Mouse (Mus musculus): ENCODE data around the gene Zfp780b.
"Not testable (repeated sequence)": the region's sequence is repeated elsewhere in the genome, so short reads cannot be mapped to it uniquely, and the experiment has no call there.

Zfp780b gene

DNA sequence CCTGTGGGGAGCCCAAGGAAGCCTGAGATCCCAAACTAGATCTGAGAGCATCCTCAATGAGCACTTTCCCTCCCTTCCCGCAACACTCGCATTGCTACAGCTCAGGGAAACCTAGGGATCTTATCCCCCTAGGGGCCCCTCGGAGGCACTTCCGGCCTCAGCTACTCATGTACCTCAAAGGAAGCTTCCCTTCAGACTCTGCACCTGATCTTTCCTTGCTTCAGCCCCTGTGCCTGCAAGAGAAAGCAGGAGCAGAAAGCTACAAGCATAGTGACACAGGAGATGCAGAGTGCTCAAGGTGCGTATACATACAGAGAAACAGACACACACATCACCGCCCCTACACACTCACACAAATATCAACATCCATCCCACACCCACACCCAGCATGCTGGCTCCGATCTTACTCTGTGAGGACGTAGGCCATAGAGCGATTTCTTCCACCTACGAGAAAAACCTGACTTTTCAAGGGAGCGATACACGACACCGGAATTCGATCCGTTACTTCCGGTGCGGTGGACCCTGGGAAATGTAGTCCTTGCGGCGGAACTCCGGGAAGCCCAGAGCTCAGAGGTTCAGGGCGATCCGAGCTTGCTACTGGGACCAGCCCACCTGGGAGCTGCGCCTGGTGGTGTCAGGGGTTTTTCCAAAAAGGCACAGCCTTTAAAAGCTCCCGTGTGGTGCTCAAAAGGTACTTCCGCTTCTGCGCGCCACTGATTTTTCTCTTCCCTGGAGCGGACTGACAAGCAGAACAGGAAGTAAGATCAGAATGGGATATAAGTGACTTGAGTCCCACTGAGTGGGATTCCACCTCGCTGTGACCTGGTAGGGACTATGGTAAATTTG is at the start of gene Zfp780b:
Gene Zfp780b (minus strand): TSS at position 489 of the 846 bp plus-strand sequence.
- peak; percentile 75 to 80 for DNase-seq

DNA sequence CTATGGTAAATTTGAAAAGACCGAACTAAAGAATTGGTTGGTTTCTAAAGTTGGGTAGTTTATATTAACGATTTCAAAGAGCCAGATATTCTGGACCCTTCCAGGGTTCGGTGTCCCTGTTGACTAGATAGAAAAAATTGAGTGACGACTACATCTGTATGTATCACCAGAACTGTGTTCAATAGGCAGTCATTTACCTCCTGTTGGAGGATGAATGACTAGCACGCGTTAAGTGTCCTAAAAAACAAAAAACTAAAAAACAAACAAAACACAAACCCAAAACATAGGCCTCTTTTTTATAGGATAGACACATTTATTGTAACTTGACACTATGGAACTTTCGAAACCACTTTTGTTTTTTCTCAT is 35.5 kb upstream of the Zfp780b start:
- DNase-seq = no peak

DNA sequence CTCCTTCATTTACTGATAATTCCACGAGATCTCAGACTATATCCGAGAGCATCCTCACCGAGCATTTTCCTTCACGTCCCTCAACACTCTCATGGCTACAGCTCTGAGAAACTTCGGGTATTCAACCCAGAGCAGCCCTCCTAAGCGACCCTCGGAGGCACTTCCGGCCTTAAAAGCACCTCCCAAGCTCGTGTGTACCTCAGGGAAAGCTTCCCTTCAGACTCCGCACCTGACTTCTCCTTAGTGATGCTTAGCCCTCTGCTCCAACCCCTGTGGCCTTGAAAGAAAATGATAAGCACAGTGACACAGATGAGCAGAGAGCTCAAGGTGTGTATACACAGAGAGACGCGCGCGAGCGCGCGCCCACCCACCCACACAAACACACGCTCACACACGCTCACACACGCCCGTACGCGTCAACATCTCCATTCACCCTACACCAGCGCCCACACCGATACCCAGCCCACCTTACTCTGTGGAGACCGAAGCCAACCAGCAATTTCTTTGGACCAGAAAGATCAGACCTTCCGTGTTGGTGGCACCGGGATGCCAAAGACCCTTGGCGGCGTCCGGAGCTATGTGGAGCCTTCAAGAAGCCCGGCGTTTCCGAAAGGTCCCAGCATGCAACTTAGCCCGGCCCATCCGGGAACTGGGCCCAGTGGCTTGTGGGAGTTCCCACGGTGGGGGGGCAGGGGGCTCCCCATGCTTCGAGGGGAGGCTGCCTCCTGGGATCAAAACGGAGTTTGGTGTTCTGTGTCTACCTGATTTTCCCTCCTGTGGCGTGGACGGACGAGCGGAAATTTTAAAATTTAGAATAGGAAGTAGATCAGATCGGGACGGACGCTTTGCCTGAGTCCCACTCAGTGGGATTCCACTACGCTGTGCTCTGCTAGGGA is 34.8 kb upstream of the Zfp780b start, which contains the start of gene Zfp850:
Gene Zfp850 (minus strand): TSS at position 567 of the 896 bp plus-strand sequence.
- DNase-seq = peak; percentile 81 to 84

DNA sequence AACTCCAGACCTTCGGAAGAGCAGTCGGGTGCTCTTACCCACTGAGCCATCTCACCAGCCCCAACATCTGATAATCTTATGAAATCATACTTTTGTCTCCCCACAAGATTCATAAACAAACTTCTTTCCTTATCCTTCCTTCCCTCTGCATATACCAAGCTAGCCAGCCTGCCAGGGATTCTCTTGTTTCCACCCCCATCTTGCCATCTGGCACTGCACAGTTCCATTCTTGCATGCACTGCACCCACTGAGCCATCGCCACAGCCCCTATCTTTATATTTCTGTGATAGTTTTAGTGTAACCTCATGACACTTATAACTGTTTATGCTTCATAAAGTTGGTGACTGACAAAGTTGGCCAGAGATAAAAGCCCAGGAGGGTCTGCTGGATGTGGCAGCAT is 31.3 kb upstream of the Zfp780b start:
- DNase-seq = no peak

DNA sequence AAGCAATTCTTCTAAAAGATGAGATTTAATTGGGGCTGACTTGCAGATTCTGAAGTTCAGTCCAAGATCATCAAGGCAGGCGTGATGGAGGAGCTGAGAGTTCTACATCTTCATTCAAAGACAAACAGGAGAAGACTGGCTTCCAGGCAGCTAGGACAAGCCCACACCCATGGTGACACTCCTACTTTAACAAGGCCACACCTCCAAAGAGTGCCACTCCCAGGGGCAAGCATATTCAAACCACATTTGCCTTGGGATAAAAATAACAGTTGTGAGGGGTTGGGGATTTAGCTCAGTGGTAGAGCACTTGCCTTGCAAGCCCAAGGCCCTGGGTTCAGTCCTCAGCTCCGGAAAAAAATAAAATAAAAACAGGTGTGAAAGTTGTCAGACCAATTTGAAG is 3.2 kb upstream of the Zfp780b start:
- no peak for DNase-seq

DNA sequence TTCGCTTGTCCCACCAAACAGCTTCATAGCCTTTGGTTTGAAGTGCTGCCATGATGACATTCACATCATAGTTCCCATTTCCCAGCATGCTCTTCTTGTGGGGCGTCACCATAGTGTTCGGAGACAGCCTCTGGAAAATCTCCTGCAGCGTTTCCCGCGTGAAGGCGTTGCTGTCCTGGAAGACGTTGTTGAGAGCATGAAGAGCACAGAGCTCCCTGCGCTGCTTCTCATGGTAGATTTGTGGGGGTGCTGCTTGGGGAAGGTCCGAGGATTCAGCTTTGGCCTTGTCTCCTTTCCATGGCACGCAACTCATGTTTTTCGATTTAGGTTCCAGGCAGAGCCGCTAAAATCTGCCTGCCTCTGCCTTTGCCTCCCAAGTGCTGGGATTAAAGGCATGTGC is 29.5 kb downstream of the Zfp780b start:
- not testable (repeated sequence) for DNase-seq

DNA sequence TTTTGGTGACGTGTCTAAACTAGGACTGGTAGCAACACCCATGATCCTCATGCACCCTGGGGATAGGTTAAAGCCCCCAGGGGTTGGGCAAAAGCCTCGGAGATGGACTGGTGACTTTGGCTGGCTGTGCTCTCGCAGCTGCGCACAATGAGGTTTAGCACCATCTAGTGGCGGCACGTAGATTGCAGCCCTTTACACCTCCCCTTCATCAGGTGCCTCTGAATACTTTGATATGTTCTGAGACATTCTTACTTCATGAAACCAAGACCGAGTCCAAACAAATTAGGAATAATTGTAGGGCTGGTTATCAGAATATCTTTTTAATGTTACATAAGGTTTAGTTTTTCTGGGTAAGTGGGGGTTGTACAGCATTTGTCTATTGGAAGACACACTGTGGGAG is 37.1 kb downstream of the Zfp780b start:
- DNase-seq = peak in 1 of 2 experiments; percentile 15

DNA sequence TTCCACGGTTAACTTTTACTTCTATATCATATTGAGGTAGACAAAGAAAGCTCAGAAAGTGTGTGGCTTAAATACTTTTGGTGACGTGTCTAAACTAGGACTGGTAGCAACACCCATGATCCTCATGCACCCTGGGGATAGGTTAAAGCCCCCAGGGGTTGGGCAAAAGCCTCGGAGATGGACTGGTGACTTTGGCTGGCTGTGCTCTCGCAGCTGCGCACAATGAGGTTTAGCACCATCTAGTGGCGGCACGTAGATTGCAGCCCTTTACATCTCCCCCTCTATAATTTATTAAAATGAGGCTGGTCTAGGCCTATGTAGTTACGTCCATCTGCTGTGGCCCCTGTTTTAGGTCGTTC is 45.2 kb downstream of the Zfp780b start:
- DNase-seq = not testable (repeated sequence)

DNA sequence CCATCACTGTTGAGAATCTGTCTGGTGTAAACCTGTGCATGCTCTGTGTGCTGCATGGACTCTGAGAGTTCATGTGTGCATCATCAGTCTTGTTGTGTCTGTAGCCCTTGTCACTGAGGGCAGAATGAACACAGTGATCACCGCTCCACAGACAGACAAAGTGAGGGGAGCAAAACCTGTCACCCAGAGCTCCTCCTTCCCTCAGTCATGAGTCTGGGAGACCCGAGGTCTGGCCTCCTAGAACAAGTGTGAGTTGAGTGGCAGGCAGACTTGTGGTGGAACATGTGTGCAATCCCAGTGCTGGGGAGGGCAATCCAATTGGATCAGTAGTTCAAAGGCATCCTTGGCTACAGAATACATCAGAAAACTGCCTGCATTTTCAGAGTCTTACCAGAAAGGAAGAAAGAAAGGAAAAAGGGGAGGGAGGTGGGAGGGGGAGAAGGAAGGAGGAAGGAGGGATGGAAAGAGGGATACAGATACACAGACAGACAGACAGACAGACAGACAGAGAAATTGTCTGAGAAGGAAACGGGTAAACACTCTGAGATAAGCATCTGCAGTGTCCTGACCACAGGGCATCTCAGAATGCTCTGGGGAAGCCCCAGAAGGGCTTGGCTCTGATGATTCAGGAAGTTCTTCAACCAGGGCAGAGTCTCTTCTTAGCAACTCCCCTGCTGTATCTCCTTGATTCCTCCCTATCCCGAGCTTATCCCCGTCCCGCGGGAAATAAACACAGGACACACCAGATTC is 45.7 kb downstream of the Zfp780b start:
- peak in 1 of 2 experiments; percentile 11 for DNase-seq

DNA sequence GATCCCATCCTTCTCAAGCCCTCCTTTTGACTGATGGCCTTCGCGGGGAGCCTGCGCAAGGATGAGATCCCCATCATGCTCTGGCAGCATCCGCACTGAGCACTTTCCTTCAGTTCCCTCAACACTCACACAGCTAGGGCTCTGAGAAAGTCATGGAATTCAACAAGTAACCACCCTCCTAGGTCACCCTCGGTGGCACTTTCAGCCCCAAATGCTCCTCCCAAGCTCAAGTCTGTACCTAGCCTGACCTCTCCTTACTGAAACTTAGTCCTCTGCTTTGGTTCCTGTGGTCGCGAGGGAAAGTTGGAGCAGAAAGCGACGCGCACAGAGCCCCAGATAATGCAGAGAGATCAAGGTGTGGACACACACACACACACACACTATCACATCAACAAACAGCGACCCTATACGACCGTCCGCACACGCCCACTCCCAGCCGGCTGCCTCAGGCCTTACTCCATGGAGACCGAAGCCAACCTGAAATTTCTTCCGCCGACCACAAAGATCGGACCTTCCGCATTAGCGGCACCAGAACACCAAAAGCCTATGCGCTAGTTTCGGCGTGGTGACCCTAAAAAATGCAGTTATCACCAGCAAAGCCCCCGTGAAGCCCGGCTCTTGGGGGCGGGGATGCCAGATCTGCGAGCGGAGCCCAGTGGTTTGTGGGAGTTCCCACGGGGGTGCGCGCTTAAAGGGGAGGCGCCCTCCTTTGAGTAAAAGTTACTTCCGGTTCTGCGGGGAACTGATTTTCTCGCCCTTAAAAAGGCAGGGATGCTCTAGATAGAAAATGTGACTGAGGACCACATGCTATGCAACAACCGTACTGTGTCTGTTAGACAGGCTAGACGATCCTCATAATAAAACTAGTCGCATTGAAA is 49.9 kb downstream of the Zfp780b start, which contains the start of gene Zfp974:
Gene Zfp974 (minus strand): TSS at position 643 of the 878 bp plus-strand sequence.
- peak; percentile 72 to 78 for DNase-seq

DNA sequence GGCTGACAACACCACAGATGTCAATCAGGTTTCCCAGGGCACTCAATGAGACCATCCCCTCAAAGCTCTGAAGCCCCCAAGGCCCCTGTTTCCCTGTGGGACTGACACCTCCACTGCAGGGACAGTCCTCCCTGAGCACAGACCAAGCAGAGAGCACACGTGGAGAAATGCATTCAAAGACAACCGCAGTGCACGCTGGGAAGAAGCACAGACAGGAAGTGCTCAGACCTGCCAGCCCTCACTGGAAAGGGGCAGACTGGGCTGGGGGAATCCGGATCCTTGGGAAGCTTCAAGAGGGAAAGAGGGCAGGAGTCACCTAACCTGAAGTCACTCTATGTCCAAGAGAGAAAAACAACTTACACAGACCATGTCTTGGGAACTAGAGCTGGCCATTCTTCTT is 51.9 kb downstream of the Zfp780b start:
- DNase-seq = not testable (repeated sequence)

DNA sequence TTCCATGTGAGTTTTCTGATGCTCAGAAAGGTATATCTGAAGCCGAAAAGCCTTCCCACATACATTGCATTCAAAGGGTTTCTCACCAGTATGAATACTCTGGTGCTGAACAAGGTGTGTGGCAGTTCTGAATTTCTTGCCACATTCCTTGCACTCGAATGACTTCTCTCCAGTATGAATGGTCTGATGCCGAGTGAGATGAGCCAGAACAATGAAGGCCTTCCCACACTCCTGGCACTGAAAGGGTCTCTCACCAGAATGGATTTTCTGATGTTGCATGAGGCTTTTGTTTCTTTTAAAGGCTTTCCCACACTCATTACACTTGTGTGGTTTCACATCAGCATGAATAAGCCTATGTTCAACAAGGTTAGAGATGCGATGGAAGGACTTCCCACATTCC is 68.0 kb downstream of the Zfp780b start:
- DNase-seq = not testable (repeated sequence)

All from lung, postnatal 4 days (tissue).